Mouse (Mus musculus): ENCODE measurements at regions not wholly inside any gene's neighbourhood (a gene's known extent, or its start where the extent isn't known, plus 50 kb on each side); places are given as distances from the start of the nearest gene placed in this dataset.

- no peak for DNase-seq
These were observed 3669.2 kb downstream of the 9330182O14Rik start for GRCm38 (mm10) chr15:43803342-43803741.
